ENCODE assay signal across 36 mouse cellular contexts in the genomic region with DNA sequence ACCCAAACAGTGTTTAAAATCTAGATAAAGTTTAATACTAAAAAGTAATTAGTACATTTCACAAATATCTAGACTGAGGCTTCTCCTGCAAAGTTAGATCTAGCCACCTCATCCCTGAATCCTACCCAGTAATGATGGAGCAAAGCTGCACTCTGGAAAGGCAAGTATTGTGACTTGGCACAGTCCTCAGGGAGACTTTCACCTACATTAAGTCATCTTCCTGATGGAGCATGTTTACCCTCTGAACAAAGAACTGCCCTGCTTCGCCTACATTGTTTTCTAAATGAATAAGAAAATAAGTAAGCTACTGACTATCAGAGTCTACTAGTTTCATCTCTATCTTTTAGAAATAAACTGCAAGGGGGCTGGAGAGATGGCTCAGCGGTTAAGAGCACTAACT. TPM values are rescaled to one million over a fixed set of nuclear protein-coding genes. Genes with fewer than 3 reads are reported as not detected.
"Had no signal": no experiment of that assay in that cellular context is flagged by ENCODE, and none has a peak within 500 bp of the region (broad histone marks: within the 10 kb centered on the region; RNA-seq: fewer than 3 reads in every experiment).

No protein-coding gene starts in this region.

- H3K4me1 ChIP-seq: heart, embryonic 13.5 days; heart, embryonic 15.5 days; kidney, embryonic 15.5 days; limb, embryonic 10.5 days; limb, embryonic 12.5 days had no signal

- DNase-seq: forebrain, postnatal 0 days; gastrocnemius, postnatal 14 days; gastrocnemius, postnatal 36 days; heart, adult 18-20 months; heart, postnatal 14 days; heart, postnatal 36 days; kidney, adult 11 months; kidney, adult 2 months; kidney, adult 9 months; kidney, postnatal 14 days; kidney, postnatal 36 days; layer of hippocampus, adult 9-11 months; layer of hippocampus, postnatal 36 days; liver; liver, embryonic 13.5 days had no signal

- H3K9me3 ChIP-seq: heart, embryonic 13.5 days; heart, embryonic 15.5 days; hindbrain, embryonic 13.5 days; kidney, embryonic 15.5 days; limb, embryonic 10.5 days; limb, embryonic 12.5 days; liver, embryonic 13.5 days had no signal

- H3K9ac ChIP-seq: forebrain, postnatal 0 days; heart, embryonic 13.5 days; heart, embryonic 15.5 days; hindbrain, embryonic 13.5 days; kidney, embryonic 15.5 days; limb, embryonic 12.5 days; liver, embryonic 13.5 days had no signal

- ATAC-seq: forebrain, postnatal 0 days; hindbrain, embryonic 16.5 days had no signal

- H3K4me3 ChIP-seq: heart, embryonic 13.5 days; heart, embryonic 15.5 days; hindbrain, embryonic 13.5 days; kidney, embryonic 15.5 days; limb, embryonic 10.5 days; limb, embryonic 12.5 days; liver, embryonic 13.5 days had no signal

- H3K27me3 ChIP-seq: heart, embryonic 13.5 days; heart, embryonic 15.5 days; hindbrain, embryonic 13.5 days; kidney, embryonic 15.5 days; limb, embryonic 12.5 days; liver, embryonic 13.5 days had no signal

- H3K27ac ChIP-seq: heart, embryonic 13.5 days; heart, embryonic 15.5 days; hindbrain, embryonic 13.5 days; kidney, embryonic 15.5 days; kidney, postnatal 0 days; limb, embryonic 10.5 days; limb, embryonic 12.5 days; liver, embryonic 13.5 days had no signal

- H3K4me2 ChIP-seq: heart, embryonic 11.5 days; heart, embryonic 13.5 days; heart, embryonic 15.5 days; hindbrain, embryonic 13.5 days; kidney, embryonic 15.5 days; limb, embryonic 12.5 days; liver, embryonic 11.5 days; liver, embryonic 13.5 days had no signal

RNA-seq across cellular contexts. Expression of gene Gm34653, which starts 14.3 kb away (rescaled TPM):
- total RNA-seq: gastrocnemius, postnatal 36 days; heart, adult 18-20 months; heart, adult 8-10 months; heart, postnatal 14 days; heart, postnatal 36 days; hematopoietic stem cell, adult 5-6 weeks; layer of hippocampus, adult 18-20 months; layer of hippocampus, adult 8-10 months; layer of hippocampus, postnatal 14 days; layer of hippocampus, postnatal 36 days; left cerebral cortex, adult 8-10 months; left cerebral cortex, postnatal 25 days had no signal
- polyA plus RNA-seq: heart, embryonic 11.5 days; heart, embryonic 13.5 days; heart, embryonic 15.5 days; heart, postnatal 0 days; hindbrain, embryonic 11.5 days; hindbrain, embryonic 13.5 days; hindbrain, embryonic 16.5 days; intestine, embryonic 14.5 days; kidney, adult 2 months; kidney, postnatal 0 days; large intestine, adult 2 months; limb, embryonic 10.5 days; liver, embryonic 11.5 days had no signal

RNA-seq across cellular contexts. Expression of gene Cutal, which starts 55.7 kb away (rescaled TPM):
- total RNA-seq: hematopoietic stem cell, adult 5-6 weeks had no signal
- polyA plus RNA-seq: hindbrain, embryonic 11.5 days; hindbrain, embryonic 13.5 days had no signal
